ENCODE assay signal across 14 mouse cellular contexts in the genomic region with DNA sequence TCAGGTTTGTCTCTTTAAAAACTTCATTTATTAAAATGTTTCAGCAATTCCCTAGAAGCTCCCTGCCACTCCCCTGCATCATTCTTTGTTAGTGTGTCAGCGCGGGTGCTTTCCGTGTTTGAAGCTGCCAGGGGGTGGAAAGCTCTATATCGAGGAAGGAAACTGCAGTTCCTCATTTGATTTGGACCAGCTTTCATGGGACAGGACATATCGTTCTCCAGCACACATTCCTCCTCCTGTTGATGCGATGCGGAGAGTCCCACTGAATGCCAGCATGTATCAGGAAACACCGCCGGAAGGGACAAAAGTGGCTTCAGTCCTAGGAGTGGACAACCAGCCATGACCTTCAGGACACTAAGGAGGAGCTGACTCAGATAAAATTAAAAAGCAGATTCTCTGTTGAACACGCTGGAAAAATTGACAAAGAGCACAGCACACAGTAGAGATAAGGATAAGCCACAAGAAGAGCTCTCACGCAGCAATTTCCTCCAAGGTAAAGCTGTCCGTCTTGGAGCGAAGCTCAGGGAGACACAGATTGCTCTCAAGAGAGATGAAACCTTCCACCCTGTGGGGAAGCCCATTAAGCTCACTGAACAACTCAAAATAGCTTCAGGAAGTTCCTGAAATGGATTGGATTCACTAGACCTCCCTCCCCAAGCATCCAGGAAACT. TPM values are rescaled to one million over a fixed set of nuclear protein-coding genes. Genes with fewer than 3 reads are reported as not detected.
DNase-seq lines count a peak whose midpoint lies in the region; ATAC-seq and TF ChIP-seq lines count a peak whose summit lies in the region.
"Had no signal": no experiment of that assay in that cellular context is flagged by ENCODE, and none has a peak within 500 bp of the region (broad histone marks: within the 10 kb centered on the region; RNA-seq: fewer than 3 reads in every experiment).

No protein-coding gene starts in this region.

- no peak overlapping the region for H3K4me3 ChIP-seq in lung, postnatal 0 days (ENCODE audit: low read depth, low read length)
- H3K4me3 ChIP-seq in heart, embryonic 10.5 days: no peak overlapping the region
- H3K4me3 ChIP-seq in gastrocnemius, adult 2 months: no peak overlapping the region
- no peak overlapping the region for H3K4me3 ChIP-seq in layer of hippocampus, adult 2 months
- H3K4me3 ChIP-seq: embryonic facial prominence, embryonic 12.5 days; forebrain, embryonic 10.5 days; liver, embryonic 15.5 days had no signal

- 48% methylated on average over 13 of the region's 13 CpGs for WGBS in lung, postnatal 0 days
- WGBS in heart, embryonic 10.5 days: 60% methylated on average over 13 of the region's 13 CpGs

- H3K9ac ChIP-seq in lung, postnatal 0 days (replicated peaks; ENCODE audit: low read depth): no peak overlapping the region
- H3K9ac ChIP-seq: embryonic facial prominence, embryonic 12.5 days; liver, embryonic 15.5 days had no signal

- intact Hi-C loops in gastrocnemius, adult 2 months (cut with DNase I): no loop called here

- H3K4me1 ChIP-seq in lung, postnatal 0 days (ENCODE audit: insufficient read depth, low read depth, low read length): no peaks in the 10 kb centered on the region
- H3K4me1 ChIP-seq in heart, embryonic 10.5 days: peaks cover 17% of the 10 kb centered on the region
- H3K4me1 ChIP-seq: embryonic facial prominence, embryonic 12.5 days; forebrain, embryonic 10.5 days had no signal

- no peaks in the 10 kb centered on the region for H3K27me3 ChIP-seq in lung, postnatal 0 days (replicated peaks; ENCODE audit: insufficient read depth, low read length)
- no peaks in the 10 kb centered on the region for H3K27me3 ChIP-seq in heart, embryonic 10.5 days (ENCODE audit: insufficient read depth, poor library complexity, severe bottlenecking)
- H3K27me3 ChIP-seq: embryonic facial prominence, embryonic 12.5 days had no signal

- peak; percentile 96 for TF ChIP-seq EP300 in lung, postnatal 0 days (IDR thresholded peaks at IDR 0.05)

- no peaks in the 10 kb centered on the region for H3K36me3 ChIP-seq in lung, postnatal 0 days (ENCODE audit: insufficient read depth, low read length)
- H3K36me3 ChIP-seq in heart, embryonic 10.5 days: no peaks in the 10 kb centered on the region
- H3K36me3 ChIP-seq: embryonic facial prominence, embryonic 12.5 days; forebrain, embryonic 10.5 days; liver, embryonic 15.5 days had no signal

- H3K4me2 ChIP-seq in lung, postnatal 0 days (replicated peaks; ENCODE audit: low read depth, low read length): no peak overlapping the region
- H3K4me2 ChIP-seq: embryonic facial prominence, embryonic 12.5 days; liver, embryonic 15.5 days had no signal

- peak; percentile 56 for DNase-seq in lung, postnatal 0 days (ENCODE audit: low spot score)
- DNase-seq in lung, adult 18-20 months: no peak
- no peak for DNase-seq in heart, embryonic 10.5 days (ENCODE audit: low spot score)
- peak; percentile 22 for DNase-seq in induced T-regulatory cell, adult 2 months (ENCODE audit: low read depth)
- DNase-seq in Muller cell, postnatal 12 days (ENCODE audit: inconsistent ontology term): no peak
- DNase-seq in gastrocnemius, adult 2 months: no peak
- no peak for DNase-seq in layer of hippocampus, adult 2 months (ENCODE audit: low spot score in 2 of 2)
- DNase-seq: cerebellum, postnatal 10 days; kidney, adult 11 months; right cerebral cortex, postnatal 25 days; thymus, postnatal 4 days had no signal

- H3K9me3 ChIP-seq in lung, postnatal 0 days (ENCODE audit: low read length): no peaks in the 10 kb centered on the region
- no peaks in the 10 kb centered on the region for H3K9me3 ChIP-seq in heart, embryonic 10.5 days
- H3K9me3 ChIP-seq: embryonic facial prominence, embryonic 12.5 days; forebrain, embryonic 10.5 days; liver, embryonic 15.5 days had no signal

- no peak overlapping the region for H3K27ac ChIP-seq in lung, postnatal 0 days (ENCODE audit: low read length)
- peak overlapping the region; percentile 6; the same call in 1 of the 2 replicates for H3K27ac ChIP-seq in heart, embryonic 10.5 days
- no peak overlapping the region for H3K27ac ChIP-seq in gastrocnemius, adult 2 months
- H3K27ac ChIP-seq in layer of hippocampus, adult 2 months: no peak overlapping the region
- H3K27ac ChIP-seq: embryonic facial prominence, embryonic 12.5 days; forebrain, embryonic 10.5 days; liver, embryonic 15.5 days had no signal

- peak; percentile 69 for ATAC-seq in lung, postnatal 0 days

- no peak for TF ChIP-seq CTCF in lung, postnatal 0 days (IDR thresholded peaks at IDR 0.05)
- TF ChIP-seq CTCF in gastrocnemius, adult 2 months (IDR thresholded peaks at IDR 0.05): no peak
- TF ChIP-seq CTCF in layer of hippocampus, adult 2 months (conservative IDR thresholded peaks at IDR 0.05): no peak

RNA-seq across cellular contexts. Expression of a gene that starts 55.3 kb away (rescaled TPM):
- 15.6 TPM in 2 replicates for polyA plus RNA-seq in lung, postnatal 0 days (2015; fragmentation: Nextera tagmentation; extraction: Ambion mirVana)
- 22.7 and 31.3 TPM in 2 replicates for polyA plus RNA-seq in heart, embryonic 10.5 days (2016; fragmentation: Nextera tagmentation; extraction: Ambion mirVana)
- 1 to 10 TPM; 3.8 to 5.3 TPM for total RNA-seq in gastrocnemius, adult 2 months (2021)
- total RNA-seq in layer of hippocampus, adult 2 months (2021): 10 to 100 TPM; 29.4 to 32.4 TPM

Comparison
In these comparisons a context has a peak if more than half of its experiments do, and no peak if none do; other contexts are left out.
1. DNase-seq: peak in lung, postnatal 0 days (single experiment) and induced T-regulatory cell, adult 2 months (single experiment); none in lung, adult 18-20 months (0 of 2), heart, embryonic 10.5 days (single experiment), Muller cell, postnatal 12 days (single experiment), gastrocnemius, adult 2 months (single experiment) and layer of hippocampus, adult 2 months (0 of 2).
2. RNA of a gene that starts 55.3 kb away (total RNA-seq): 29.4 to 32.4 TPM in layer of hippocampus, adult 2 months; 3.8 to 5.3 TPM in gastrocnemius, adult 2 months; every median in the first group is over 4 times any median in the second.